Mouse (Mus musculus) midbrain, embryonic 10.5 days (tissue): ENCODE results near the gene Inpp5k. TPM values are rescaled to one million over a fixed set of nuclear protein-coding genes. Genes with fewer than 3 reads are reported as not detected.
"Not testable (repeated sequence)": the region's sequence is repeated elsewhere in the genome, so short reads cannot be mapped to it uniquely, and the experiment has no call there.

Experiments
- DNase-seq: peaks from one replicate; pipeline ENCODE4 v3.0.0-alpha.2; 2017; ENCODE audit warnings: low spot score
- H3K27ac ChIP-seq: fragments of 300-500 bp; sonication (generic); replicated peaks from 2 replicates; pipeline ENCODE4 v1.5.1; 2016; ENCODE audit warnings: mild to moderate bottlenecking
- H3K27me3 ChIP-seq: fragments of 300-500 bp; sonication (generic); 2 replicates; pipeline ENCODE4 v1.6.1; 2016; ENCODE audit warnings: low read depth, mild to moderate bottlenecking; ENCODE audit not compliant: poor library complexity, severe bottlenecking
- H3K36me3 ChIP-seq: fragments of 300-500 bp; sonication (generic); 2 replicates; pipeline ENCODE4 v1.6.1; 2016; ENCODE audit warnings: mild to moderate bottlenecking, moderate library complexity
- H3K4me1 ChIP-seq: fragments of 300-500 bp; sonication (generic); 2 replicates; pipeline ENCODE4 v1.6.1; 2016
- H3K4me3 ChIP-seq: fragments of 300-500 bp; sonication (generic); 2 replicates; pipeline ENCODE4 v1.5.1; 2016; ENCODE audit warnings: mild to moderate bottlenecking, moderate library complexity
- H3K9me3 ChIP-seq: fragments of 300-500 bp; sonication (generic); replicated peaks from 2 replicates; pipeline ENCODE4 v1.6.1; 2016; ENCODE audit warnings: mild to moderate bottlenecking
- WGBS: fragments of 180-500 bp; shearing (Covaris S2); methylation state at CpG from one replicate; pipeline ENCODE4 v1.1.7; 2016; 5-methylcytosine and 5-hydroxymethylcytosine counted together
- polyA plus RNA-seq: library from polyadenylated mRNA; unstranded; fragments of >200 nt; fragmentation: Nextera tagmentation; extraction: Ambion mirVana; gene quantifications from 2 replicates; pipeline ENCODE4 v1.2.1, GENCODE M21; 2016

Gene Inpp5k
- polyA plus RNA-seq, 1 experiment from 2014 or later: 19.6 TPM

- peaks cover 20% of the 10 kb centered on the region for H3K36me3 ChIP-seq
- peaks cover 22% of the 10 kb centered on the region for H3K4me1 ChIP-seq
- H3K27ac ChIP-seq: no peak overlapping the region
- no peak for DNase-seq
- H3K9me3 ChIP-seq: no peaks in the 10 kb centered on the region
- WGBS: 91% methylated on average over 3 of the region's 3 CpGs
- H3K4me3 ChIP-seq: peak overlapping the region; percentile 96
- no peaks in the 10 kb centered on the region for H3K27me3 ChIP-seq
Observed at GRCm38 (mm10) chr11:75677881-75678746, 47.3 kb downstream of the Inpp5k start.

GRCm38 (mm10) chr11:75678747-75679438 is 48.1 kb downstream of the Inpp5k start, which contains the start of gene Crk:
Crk (plus strand) TSS chr11:75679259.
- DNase-seq: peak; percentile 99
- H3K36me3 ChIP-seq: peaks cover 22% of the 10 kb centered on the region
- peaks cover 22% of the 10 kb centered on the region for H3K4me1 ChIP-seq
- peak within 1 kb of the TSS; percentile 96 for H3K4me3 ChIP-seq
- peak within 1 kb of the TSS; percentile 96 for H3K27ac ChIP-seq
- H3K9me3 ChIP-seq: no peaks in the 10 kb centered on the region
- H3K27me3 ChIP-seq: no peaks in the 10 kb centered on the region
- WGBS: under 1% methylated on average over 55 of the region's 55 CpGs

GRCm38 (mm10) chr11:75679439-75680171 is 48.8 kb downstream of the Inpp5k start:
- Histone ChIP-seq H3K9me3 (no peaks in the 10 kb centered on the region), H3K36me3 (peaks cover 29% of the 10 kb centered on the region), H3K27me3 (no peaks in the 10 kb centered on the region), H3K27ac (peak overlapping the region; percentile 96), H3K4me1 (peaks cover 22% of the 10 kb centered on the region), H3K4me3 (peak overlapping the region; percentile 96)
- no peak for DNase-seq
- WGBS: under 1% methylated on average over 43 of the region's 43 CpGs

DNA sequence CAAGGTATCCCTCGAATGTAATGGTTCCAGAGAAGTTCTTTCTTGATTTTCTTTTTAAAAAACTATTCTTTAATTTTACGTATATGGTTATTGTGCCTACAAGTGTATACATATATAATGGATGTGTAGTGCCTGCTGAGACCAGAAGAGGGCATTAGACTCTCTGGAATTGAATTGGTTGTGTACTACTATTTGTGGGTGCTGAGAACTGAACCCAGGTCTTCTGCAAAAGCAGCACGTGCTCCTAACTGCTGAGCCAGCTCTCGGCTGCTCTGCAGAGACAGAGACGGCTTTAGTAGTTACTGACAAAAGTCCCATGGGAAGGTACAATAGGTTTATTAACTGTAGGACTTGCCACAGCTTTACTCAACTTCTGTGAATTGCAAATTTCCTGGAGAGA is 53.7 kb downstream of the Inpp5k start:
- peaks cover 17% of the 10 kb centered on the region for H3K4me1 ChIP-seq
- H3K27me3 ChIP-seq: no peaks in the 10 kb centered on the region
- H3K4me3 ChIP-seq: no peak overlapping the region
- no peak overlapping the region for H3K27ac ChIP-seq
- H3K36me3 ChIP-seq: peaks cover 57% of the 10 kb centered on the region
- no peak for DNase-seq
- no peaks in the 10 kb centered on the region for H3K9me3 ChIP-seq
- WGBS: 93% methylated on average over 5 of the region's 5 CpGs

- Histone ChIP-seq H3K4me3 (no peak overlapping the region), H3K36me3 (peaks cover 62% of the 10 kb centered on the region), H3K9me3 (no peaks in the 10 kb centered on the region), H3K27me3 (no peaks in the 10 kb centered on the region), H3K4me1 (peaks cover 16% of the 10 kb centered on the region), H3K27ac (no peak overlapping the region)
- no peak for DNase-seq
- WGBS: 84% methylated on average over 2 of the region's 2 CpGs
Observed at GRCm38 (mm10) chr11:75684956-75685355, 54.2 kb downstream of the Inpp5k start.

- H3K27ac ChIP-seq: no peak overlapping the region
- DNase-seq: no peak
- no peaks in the 10 kb centered on the region for H3K9me3 ChIP-seq
- H3K4me1 ChIP-seq: no peaks in the 10 kb centered on the region
- 75% methylated on average over 2 of the region's 2 CpGs for WGBS
- peaks cover 77% of the 10 kb centered on the region for H3K36me3 ChIP-seq
- no peaks in the 10 kb centered on the region for H3K27me3 ChIP-seq
- no peak overlapping the region for H3K4me3 ChIP-seq
Observed at GRCm38 (mm10) chr11:75687343-75687993, 56.7 kb downstream of the Inpp5k start.

GRCm38 (mm10) chr11:75688132-75688531 is 57.3 kb downstream of the Inpp5k start:
- Histone ChIP-seq H3K36me3 (peaks cover 77% of the 10 kb centered on the region), H3K27me3 (no peaks in the 10 kb centered on the region), H3K9me3 (no peaks in the 10 kb centered on the region), H3K4me3 (no peak overlapping the region), H3K27ac (no peak overlapping the region), H3K4me1 (no peaks in the 10 kb centered on the region)
- no peak for DNase-seq
- 93% methylated on average over 2 of the region's 2 CpGs for WGBS

- Histone ChIP-seq H3K9me3 (no peaks in the 10 kb centered on the region), H3K4me3 (no peak overlapping the region), H3K4me1 (no peaks in the 10 kb centered on the region), H3K27ac (no peak overlapping the region), H3K27me3 (no peaks in the 10 kb centered on the region), H3K36me3 (peaks cover 77% of the 10 kb centered on the region)
- DNase-seq: no peak
- 93% methylated on average over 1 of the region's 1 CpGs for WGBS
Observed at GRCm38 (mm10) chr11:75689977-75690376, 59.2 kb downstream of the Inpp5k start.

DNA sequence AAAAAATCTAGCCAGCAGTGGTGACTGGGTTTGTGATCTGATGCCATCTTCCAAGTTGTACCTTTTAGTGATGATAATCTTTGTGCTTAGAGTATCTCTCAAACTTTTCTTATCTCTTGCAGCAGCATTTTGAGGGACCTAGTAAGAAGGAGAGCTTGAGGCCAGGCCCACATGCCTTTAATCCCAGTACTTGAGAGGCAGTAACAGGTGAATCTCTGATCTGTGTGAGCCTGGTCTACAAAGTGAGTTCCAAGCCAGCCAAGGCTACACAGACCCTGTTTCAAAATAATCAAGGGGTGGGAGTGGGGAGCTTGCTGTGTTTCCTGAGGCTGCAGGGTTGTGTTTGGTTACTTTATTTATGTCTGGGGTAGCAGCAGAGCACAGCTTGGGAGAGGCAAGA is 60.3 kb downstream of the Inpp5k start:
- Histone ChIP-seq H3K27me3 (no peaks in the 10 kb centered on the region), H3K9me3 (no peaks in the 10 kb centered on the region), H3K4me1 (no peaks in the 10 kb centered on the region), H3K27ac (no peak overlapping the region), H3K4me3 (no peak overlapping the region), H3K36me3 (peaks cover 78% of the 10 kb centered on the region)
- no peak for DNase-seq

GRCm38 (mm10) chr11:75693570-75693969 is 62.8 kb downstream of the Inpp5k start:
- no peaks in the 10 kb centered on the region for H3K4me1 ChIP-seq
- H3K27ac ChIP-seq: no peak overlapping the region
- no peak overlapping the region for H3K4me3 ChIP-seq
- WGBS: 94% methylated on average over 5 of the region's 5 CpGs
- H3K27me3 ChIP-seq: no peaks in the 10 kb centered on the region
- H3K36me3 ChIP-seq: peaks cover 98% of the 10 kb centered on the region
- no peak for DNase-seq
- H3K9me3 ChIP-seq: no peaks in the 10 kb centered on the region

- H3K9me3 ChIP-seq, H3K27ac ChIP-seq, DNase-seq, H3K4me1 ChIP-seq, H3K4me3 ChIP-seq, H3K27me3 ChIP-seq: not testable (repeated sequence)
- peaks cover 97% of the 10 kb centered on the region for H3K36me3 ChIP-seq
- WGBS: 96% methylated on average over 3 of the region's 3 CpGs
Observed at GRCm38 (mm10) chr11:75697464-75697863, 66.7 kb downstream of the Inpp5k start.
